Mouse (Mus musculus) cerebellum, adult 9-11 months (tissue): ENCODE results near the gene Slc25a34.

Source experiments
- DNase-seq: peaks from one replicate; pipeline ENCODE4 v3.0.0; 2022

The Slc25a34 gene

GRCm38 (mm10) chr4:141576404-141576803 is 47.2 kb downstream of the Slc25a34 start:
- DNase-seq: no peak

- peak; percentile 64 for DNase-seq
These were observed 48.6 kb downstream of the Slc25a34 start for GRCm38 (mm10) chr4:141574789-141575702.

- no peak for DNase-seq
These were observed 50.2 kb downstream of the Slc25a34 start for GRCm38 (mm10) chr4:141573359-141573966.

GRCm38 (mm10) chr4:141572668-141573358 is 50.8 kb downstream of the Slc25a34 start:
- no peak for DNase-seq

- no peak for DNase-seq
These were observed 51.7 kb downstream of the Slc25a34 start for GRCm38 (mm10) chr4:141571934-141572333.

GRCm38 (mm10) chr4:141571337-141571739 is 52.3 kb downstream of the Slc25a34 start:
- DNase-seq: no peak

GRCm38 (mm10) chr4:141570821-141571220 is 52.8 kb downstream of the Slc25a34 start:
- no peak for DNase-seq

GRCm38 (mm10) chr4:141570004-141570403 is 53.6 kb downstream of the Slc25a34 start:
- no peak for DNase-seq

- DNase-seq: no peak
These were observed 54.7 kb downstream of the Slc25a34 start for GRCm38 (mm10) chr4:141568966-141569365.
